Mouse (Mus musculus): ENCODE measurements around the gene Gm28035. TPM values are rescaled to one million over a fixed set of nuclear protein-coding genes. Genes with fewer than 3 reads are reported as not detected.
A peak's percentile ranks its signal among the peaks of the same experiment; 100 is the strongest.

Gene Gm28035
- 0.15 and 0.17 TPM in 2 replicates for polyA plus RNA-seq (2014; fragmentation: Nextera tagmentation; extraction: Ambion mirVana)

- no peak within 1 kb of the TSS for H3K9ac ChIP-seq (replicated peaks; ENCODE audit: low read depth, low read length)
- H3K4me3 ChIP-seq (ENCODE audit: low read depth, low read length): no peak within 1 kb of the TSS
- no peak within 1 kb of the TSS for H3K27ac ChIP-seq (ENCODE audit: low read depth, low read length)
- H3K4me1 ChIP-seq (ENCODE audit: control insufficient read depth, insufficient read depth, low read length): peaks cover 18% of the 10 kb centered on the region
- H3K4me2 ChIP-seq (ENCODE audit: low read depth, low read length): peak within 1 kb of the TSS; percentile 91; the same call in 1 of the 2 replicates
- ATAC-seq (ENCODE audit: low read depth): no peak
- no peaks in the 10 kb centered on the region for H3K27me3 ChIP-seq (ENCODE audit: control insufficient read depth, insufficient read depth, low read length)
- H3K36me3 ChIP-seq (ENCODE audit: control insufficient read depth, insufficient read depth, low read length): peaks cover 18% of the 10 kb centered on the region
- WGBS: 87% methylated on average over 2 of the region's 2 CpGs
- no peaks in the 10 kb centered on the region for H3K9me3 ChIP-seq (ENCODE audit: control insufficient read depth, low read length)
Observed at GRCm38 (mm10) chr2:30240267-30240666, at the start of gene Gm28035. TSS of gene Gm28035 (plus strand) at chr2:30240567.

- no peak overlapping the region for H3K4me2 ChIP-seq (ENCODE audit: low read depth, low read length)
- H3K27me3 ChIP-seq (ENCODE audit: control insufficient read depth, insufficient read depth, low read length): no peaks in the 10 kb centered on the region
- H3K4me1 ChIP-seq (ENCODE audit: control insufficient read depth, insufficient read depth, low read length): no peaks in the 10 kb centered on the region
- no peak overlapping the region for H3K9ac ChIP-seq (replicated peaks; ENCODE audit: low read depth, low read length)
- H3K27ac ChIP-seq (ENCODE audit: low read depth, low read length): no peak overlapping the region
- ATAC-seq (ENCODE audit: low read depth): no peak
- H3K36me3 ChIP-seq (ENCODE audit: control insufficient read depth, insufficient read depth, low read length): no peaks in the 10 kb centered on the region
- no peak overlapping the region for H3K4me3 ChIP-seq (ENCODE audit: low read depth, low read length)
- no peaks in the 10 kb centered on the region for H3K9me3 ChIP-seq (ENCODE audit: control insufficient read depth, low read length)
- WGBS: 90% methylated on average over 12 of the region's 12 CpGs
Observed at GRCm38 (mm10) chr2:30191790-30192580, 48.4 kb upstream of the Gm28035 start.

GRCm38 (mm10) chr2:30194656-30195055 lies 45.7 kb upstream of the Gm28035 start:
- Histone ChIP-seq H3K4me1 (ENCODE audit: control insufficient read depth, insufficient read depth, low read length) (no peaks in the 10 kb centered on the region), H3K9ac (replicated peaks; ENCODE audit: low read depth, low read length) (no peak overlapping the region), H3K27ac (ENCODE audit: low read depth, low read length) (no peak overlapping the region), H3K4me2 (ENCODE audit: low read depth, low read length) (no peak overlapping the region), H3K9me3 (ENCODE audit: control insufficient read depth, low read length) (no peaks in the 10 kb centered on the region), H3K4me3 (ENCODE audit: low read depth, low read length) (no peak overlapping the region), H3K27me3 (ENCODE audit: control insufficient read depth, insufficient read depth, low read length) (no peaks in the 10 kb centered on the region), H3K36me3 (ENCODE audit: control insufficient read depth, insufficient read depth, low read length) (no peaks in the 10 kb centered on the region)
- ATAC-seq (ENCODE audit: low read depth): no peak
- 89% methylated on average over 3 of the region's 3 CpGs for WGBS

GRCm38 (mm10) chr2:30198021-30198420 lies 42.3 kb upstream of the Gm28035 start:
- ATAC-seq (ENCODE audit: low read depth): no peak
- Histone ChIP-seq H3K9me3 (ENCODE audit: control insufficient read depth, low read length) (no peaks in the 10 kb centered on the region), H3K4me1 (ENCODE audit: control insufficient read depth, insufficient read depth, low read length) (no peaks in the 10 kb centered on the region), H3K27me3 (ENCODE audit: control insufficient read depth, insufficient read depth, low read length) (no peaks in the 10 kb centered on the region), H3K9ac (replicated peaks; ENCODE audit: low read depth, low read length) (no peak overlapping the region), H3K4me3 (ENCODE audit: low read depth, low read length) (no peak overlapping the region), H3K4me2 (ENCODE audit: low read depth, low read length) (no peak overlapping the region), H3K27ac (ENCODE audit: low read depth, low read length) (no peak overlapping the region), H3K36me3 (ENCODE audit: control insufficient read depth, insufficient read depth, low read length) (no peaks in the 10 kb centered on the region)
- 72% methylated on average over 4 of the region's 4 CpGs for WGBS

GRCm38 (mm10) chr2:30199984-30200383 lies 40.4 kb upstream of the Gm28035 start:
- no peak for ATAC-seq (ENCODE audit: low read depth)
- Histone ChIP-seq H3K4me3 (ENCODE audit: low read depth, low read length) (no peak overlapping the region), H3K4me2 (ENCODE audit: low read depth, low read length) (no peak overlapping the region), H3K9me3 (ENCODE audit: control insufficient read depth, low read length) (no peaks in the 10 kb centered on the region), H3K9ac (replicated peaks; ENCODE audit: low read depth, low read length) (no peak overlapping the region), H3K4me1 (ENCODE audit: control insufficient read depth, insufficient read depth, low read length) (peaks cover 5% of the 10 kb centered on the region; the same call in 1 of the 2 replicates), H3K36me3 (ENCODE audit: control insufficient read depth, insufficient read depth, low read length) (no peaks in the 10 kb centered on the region), H3K27me3 (ENCODE audit: control insufficient read depth, insufficient read depth, low read length) (no peaks in the 10 kb centered on the region), H3K27ac (ENCODE audit: low read depth, low read length) (no peak overlapping the region)
- 64% methylated on average over 1 of the region's 1 CpGs for WGBS

GRCm38 (mm10) chr2:30200388-30200925 lies 39.9 kb upstream of the Gm28035 start:
- Histone ChIP-seq H3K4me3 (ENCODE audit: low read depth, low read length) (no peak overlapping the region), H3K36me3 (ENCODE audit: control insufficient read depth, insufficient read depth, low read length) (no peaks in the 10 kb centered on the region), H3K9ac (replicated peaks; ENCODE audit: low read depth, low read length) (no peak overlapping the region), H3K27ac (ENCODE audit: low read depth, low read length) (no peak overlapping the region), H3K9me3 (ENCODE audit: control insufficient read depth, low read length) (no peaks in the 10 kb centered on the region), H3K4me1 (ENCODE audit: control insufficient read depth, insufficient read depth, low read length) (peaks cover 5% of the 10 kb centered on the region; the same call in 1 of the 2 replicates), H3K4me2 (ENCODE audit: low read depth, low read length) (no peak overlapping the region), H3K27me3 (ENCODE audit: control insufficient read depth, insufficient read depth, low read length) (no peaks in the 10 kb centered on the region)
- no peak for ATAC-seq (ENCODE audit: low read depth)
- WGBS: 83% methylated on average over 5 of the region's 5 CpGs

- no peak overlapping the region for H3K27ac ChIP-seq (ENCODE audit: low read depth, low read length)
- H3K4me3 ChIP-seq (ENCODE audit: low read depth, low read length): no peak overlapping the region
- H3K36me3 ChIP-seq (ENCODE audit: control insufficient read depth, insufficient read depth, low read length): no peaks in the 10 kb centered on the region
- no peak overlapping the region for H3K9ac ChIP-seq (replicated peaks; ENCODE audit: low read depth, low read length)
- no peaks in the 10 kb centered on the region for H3K9me3 ChIP-seq (ENCODE audit: control insufficient read depth, low read length)
- H3K4me1 ChIP-seq (ENCODE audit: control insufficient read depth, insufficient read depth, low read length): peaks cover 12% of the 10 kb centered on the region
- no peak for ATAC-seq (ENCODE audit: low read depth)
- WGBS: 79% methylated on average over 7 of the region's 7 CpGs
- H3K27me3 ChIP-seq (ENCODE audit: control insufficient read depth, insufficient read depth, low read length): no peaks in the 10 kb centered on the region
- H3K4me2 ChIP-seq (ENCODE audit: low read depth, low read length): no peak overlapping the region
Observed at GRCm38 (mm10) chr2:30203439-30203838, 36.9 kb upstream of the Gm28035 start.

GRCm38 (mm10) chr2:30205255-30205628 lies 35.1 kb upstream of the Gm28035 start:
- Histone ChIP-seq H3K27me3 (ENCODE audit: control insufficient read depth, insufficient read depth, low read length) (no peaks in the 10 kb centered on the region), H3K27ac (ENCODE audit: low read depth, low read length) (peak overlapping the region; percentile 76), H3K4me1 (ENCODE audit: control insufficient read depth, insufficient read depth, low read length) (peaks cover 12% of the 10 kb centered on the region), H3K36me3 (ENCODE audit: control insufficient read depth, insufficient read depth, low read length) (no peaks in the 10 kb centered on the region), H3K9me3 (ENCODE audit: control insufficient read depth, low read length) (no peaks in the 10 kb centered on the region), H3K4me2 (ENCODE audit: low read depth, low read length) (peak overlapping the region; percentile 63), H3K4me3 (ENCODE audit: low read depth, low read length) (peak overlapping the region; percentile 58), H3K9ac (replicated peaks; ENCODE audit: low read depth, low read length) (peak overlapping the region; percentile 58)
- WGBS: under 1% methylated on average over 13 of the region's 13 CpGs
- peak; percentile 58 for ATAC-seq (ENCODE audit: low read depth)

- under 1% methylated on average over 44 of the region's 44 CpGs for WGBS
- Histone ChIP-seq H3K4me2 (ENCODE audit: low read depth, low read length) (peak within 1 kb of the TSS; percentile 63), H3K27ac (ENCODE audit: low read depth, low read length) (peak within 1 kb of the TSS; percentile 76), H3K9ac (replicated peaks; ENCODE audit: low read depth, low read length) (peak within 1 kb of the TSS; percentile 58), H3K36me3 (ENCODE audit: control insufficient read depth, insufficient read depth, low read length) (no peaks in the 10 kb centered on the region), H3K4me3 (ENCODE audit: low read depth, low read length) (peak within 1 kb of the TSS; percentile 58), H3K4me1 (ENCODE audit: control insufficient read depth, insufficient read depth, low read length) (peaks cover 12% of the 10 kb centered on the region), H3K9me3 (ENCODE audit: control insufficient read depth, low read length) (no peaks in the 10 kb centered on the region), H3K27me3 (ENCODE audit: control insufficient read depth, insufficient read depth, low read length) (no peaks in the 10 kb centered on the region)
- ATAC-seq (ENCODE audit: low read depth): peak; percentile 98
Observed at GRCm38 (mm10) chr2:30205629-30206357, 34.6 kb upstream of the Gm28035 start, which contains the start of gene Kyat1. TSS of gene Kyat1 (minus strand) at chr2:30205847.
